Mouse (Mus musculus): ENCODE data around the gene Sgms1. TPM values are rescaled to one million over a fixed set of nuclear protein-coding genes. Genes with fewer than 3 reads are reported as not detected.
A peak's percentile ranks its signal among the peaks of the same experiment; 100 is the strongest.

Sgms1 gene
- total RNA-seq, 2 experiments from 2014 or later = 34.3 to 50.0 TPM

DNA sequence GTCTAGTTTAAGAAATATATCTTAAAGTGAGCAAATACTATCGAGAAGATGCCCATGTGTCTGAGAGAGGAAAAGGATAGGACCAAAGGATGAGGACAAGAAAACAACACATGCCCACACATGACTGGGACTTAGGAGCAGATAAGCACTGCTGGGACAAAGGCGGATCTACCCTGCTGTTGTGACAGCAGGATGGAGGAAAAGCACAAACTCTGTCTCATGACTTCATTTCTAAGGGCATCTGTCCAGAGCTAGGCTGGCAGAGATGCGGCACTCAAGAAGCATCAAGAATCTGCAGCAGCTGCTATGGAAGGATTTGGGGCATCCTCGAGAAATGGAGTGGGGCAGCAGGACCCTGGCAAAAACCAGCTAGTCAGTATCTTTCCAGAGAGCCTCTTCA, 109.1 kb downstream of the Sgms1 start:
- intact Hi-C loops (cut with DNase I) = no loop called here
- DNase-seq (ENCODE audit: low spot score in 2 of 2) = peak in 1 of 2 experiments; percentile 37

DNA sequence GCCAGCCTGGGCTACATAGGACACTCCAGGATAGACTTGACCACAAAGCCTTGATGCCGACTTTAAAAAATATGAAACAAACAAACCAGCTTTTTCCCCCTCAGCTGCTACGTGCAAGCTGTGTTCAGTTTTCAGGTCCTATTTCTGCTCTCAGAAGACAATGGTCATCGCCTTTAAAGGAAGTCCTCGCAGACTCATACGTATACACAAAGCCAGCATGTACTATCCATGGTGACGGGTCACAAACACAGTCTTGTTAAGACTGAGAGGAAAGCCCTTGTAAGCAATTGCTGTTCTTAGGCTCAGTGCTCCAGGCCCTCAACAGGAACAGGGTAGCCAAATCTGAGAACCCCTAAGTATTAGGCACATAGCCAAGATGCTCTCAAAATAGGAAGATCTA, 110.1 kb downstream of the Sgms1 start:
- no peak for DNase-seq (ENCODE audit: low spot score in 2 of 2)
- intact Hi-C loops (cut with DNase I) = no loop called here

DNA sequence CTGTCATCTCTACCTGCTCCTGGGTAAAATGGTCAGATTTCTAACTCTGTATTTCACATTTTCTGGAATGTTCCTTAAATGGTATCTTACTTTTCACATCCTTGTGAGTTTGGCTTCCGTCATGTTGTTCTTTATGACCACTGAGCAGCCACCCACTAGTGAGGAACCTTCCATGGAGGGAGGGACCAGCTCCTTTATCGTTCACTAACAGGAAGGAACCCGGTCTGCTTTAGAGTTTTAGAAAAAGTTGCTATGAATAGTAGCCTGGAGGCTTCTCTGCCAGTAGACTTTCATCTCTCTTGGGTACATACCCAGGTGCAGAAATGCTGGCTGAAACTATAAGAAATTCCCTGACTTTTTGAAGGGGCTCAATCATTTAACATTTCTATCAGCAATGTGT, 111.6 kb downstream of the Sgms1 start:
- no peak for DNase-seq (ENCODE audit: low spot score in 2 of 2)

DNA sequence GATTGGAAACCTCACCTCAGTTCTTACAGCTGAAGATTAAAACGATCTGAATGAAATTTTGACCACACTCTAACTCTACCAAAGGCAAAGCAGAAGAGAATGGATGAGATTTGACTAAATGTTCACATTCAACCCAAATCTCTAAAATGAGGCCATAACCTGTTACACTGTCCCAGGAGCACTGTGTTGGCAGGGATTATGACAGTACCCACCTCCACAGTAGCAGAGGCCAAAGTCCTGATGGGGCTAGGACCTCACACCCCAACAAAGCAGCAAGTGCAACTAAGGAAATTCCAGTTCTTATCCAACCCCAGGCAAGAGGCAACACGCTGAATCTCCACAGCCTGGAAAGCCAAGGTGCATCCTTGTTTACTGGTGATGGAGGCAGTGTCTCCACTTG, 112.2 kb downstream of the Sgms1 start:
- intact Hi-C loops (cut with DNase I) = no loop called here
- no peak for DNase-seq (ENCODE audit: low spot score in 2 of 2)

More for the DNA sequence above, 111.6 kb downstream of the Sgms1 start:
- intact Hi-C loops (cut with DNase I) = no loop called here

DNA sequence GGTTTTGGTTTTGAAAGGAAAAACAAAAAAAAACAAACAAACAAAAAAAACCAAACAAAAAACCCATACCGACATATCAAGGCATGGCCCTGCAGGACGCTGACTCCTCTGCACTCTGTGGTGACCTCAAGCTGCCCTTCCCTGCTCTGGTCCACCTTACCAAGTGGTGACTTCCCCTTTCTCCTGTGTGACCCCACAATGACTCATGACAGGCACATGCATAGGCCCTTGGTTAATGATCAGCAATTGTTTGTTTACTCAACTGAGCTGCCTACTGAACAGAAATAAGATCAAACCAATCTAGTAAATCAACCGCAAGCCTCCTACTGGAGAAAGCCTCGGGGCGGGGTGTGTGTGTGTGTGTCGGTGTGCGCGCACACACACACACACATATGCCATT, 112.7 kb downstream of the Sgms1 start:
- no peak for DNase-seq (ENCODE audit: low spot score in 2 of 2)
- intact Hi-C loops (cut with DNase I) = no loop called here

DNA sequence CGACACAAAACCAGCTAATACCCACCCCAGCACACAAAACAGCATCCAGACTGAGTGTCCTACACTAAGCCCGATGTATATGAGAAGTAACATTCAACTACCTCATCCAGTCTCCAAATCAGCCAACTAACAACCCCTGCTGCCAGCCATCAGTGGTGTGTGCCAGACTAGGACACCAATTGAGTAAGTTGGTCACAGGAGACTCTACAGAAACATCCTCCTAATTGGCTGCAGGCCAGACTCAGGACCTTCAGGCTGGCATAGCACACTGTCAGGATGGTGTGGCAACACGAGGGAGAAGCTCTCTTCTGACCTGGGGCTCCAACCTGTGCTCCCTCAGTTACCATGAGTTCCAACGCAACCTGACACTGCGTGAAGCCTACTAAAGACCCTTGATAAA, 113.3 kb downstream of the Sgms1 start:
- intact Hi-C loops (cut with DNase I) = no loop called here
- DNase-seq (ENCODE audit: low spot score in 2 of 2) = no peak

DNA sequence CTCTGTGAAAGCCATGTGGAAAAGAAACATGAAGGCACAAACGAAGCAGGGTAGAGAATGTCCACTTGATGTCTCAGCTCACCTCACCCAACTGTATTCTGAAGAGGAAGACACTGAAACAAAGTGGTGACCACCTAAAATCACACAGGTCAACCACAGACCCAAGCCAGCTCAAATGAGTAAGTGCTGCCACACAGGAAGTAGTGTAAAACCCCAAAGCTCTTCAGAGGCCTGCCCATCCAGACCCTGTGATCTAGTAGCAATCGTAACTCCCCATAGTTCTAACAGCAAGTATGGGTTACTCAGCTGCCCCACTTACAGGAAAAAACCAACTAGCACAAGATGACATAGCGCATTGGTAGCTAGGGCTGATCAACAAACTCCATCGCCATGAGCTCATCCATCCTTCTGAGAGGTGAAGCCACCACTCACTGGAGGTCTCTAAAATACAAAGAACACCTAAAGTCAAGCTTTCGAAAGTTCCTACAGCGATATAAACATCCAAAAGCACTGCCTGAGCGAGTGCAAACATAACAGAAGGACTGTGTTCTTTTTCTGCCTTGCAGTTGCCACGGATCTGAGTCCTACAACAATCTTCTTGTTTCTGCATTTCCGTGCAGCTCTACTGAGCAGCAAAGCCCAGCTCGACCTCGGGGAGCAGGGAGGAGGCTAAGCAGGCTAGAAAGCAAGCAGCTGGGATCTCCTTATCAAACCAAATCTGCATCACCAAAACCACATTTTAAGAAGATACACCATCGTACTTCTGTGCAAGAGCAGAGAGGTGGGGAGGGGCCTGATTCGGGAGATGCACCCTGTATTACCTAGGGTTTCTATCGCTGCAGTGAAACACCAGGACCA, 114.2 kb downstream of the Sgms1 start:
- DNase-seq (ENCODE audit: low spot score in 2 of 2) = no peak

DNA sequence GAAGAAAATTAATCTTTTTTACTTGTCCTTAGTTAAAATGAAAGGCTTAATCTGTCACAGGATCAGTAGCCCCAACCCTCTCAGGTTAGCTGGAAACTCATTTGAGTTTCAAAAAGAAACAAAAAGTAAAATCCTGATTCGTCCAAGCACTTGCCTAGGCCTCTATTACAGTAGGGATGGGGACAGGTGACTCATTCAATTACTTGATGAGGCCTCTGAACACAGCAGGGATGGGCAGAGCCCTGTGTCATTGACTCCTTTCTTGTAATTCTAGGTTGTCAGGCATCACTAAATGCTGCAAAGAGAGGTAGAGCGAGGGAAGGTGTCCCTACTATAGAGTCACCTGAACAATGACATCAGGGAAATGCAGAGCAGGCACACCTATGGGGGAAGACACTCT, 115.4 kb downstream of the Sgms1 start:
- no peak for DNase-seq (ENCODE audit: low spot score in 2 of 2)
- intact Hi-C loops (cut with DNase I) = no loop called here

More for the DNA sequence above, 114.2 kb downstream of the Sgms1 start:
- intact Hi-C loops (cut with DNase I) = no loop called here

DNA sequence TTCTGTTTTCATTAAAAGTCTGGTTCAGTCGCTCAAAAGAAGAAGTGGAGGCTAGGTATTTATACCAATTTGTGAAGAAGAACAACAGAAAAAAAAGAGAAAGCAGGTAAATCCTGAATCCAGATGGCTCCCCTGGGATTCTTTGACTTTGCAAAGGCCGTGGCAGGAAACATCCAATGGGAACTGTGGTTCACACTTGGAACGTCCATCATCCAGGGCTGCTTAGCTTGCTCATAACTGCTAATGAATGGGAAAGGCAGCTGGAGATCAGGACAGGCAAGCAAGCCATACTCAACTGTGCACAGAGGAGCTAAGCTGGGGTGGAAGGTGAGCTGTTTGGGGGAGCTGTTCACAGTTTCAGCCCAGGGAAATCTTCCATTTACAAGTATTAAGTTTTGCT, 115.8 kb downstream of the Sgms1 start:
- intact Hi-C loops (cut with DNase I) = no loop called here
- no peak for DNase-seq (ENCODE audit: low spot score in 2 of 2)

DNA sequence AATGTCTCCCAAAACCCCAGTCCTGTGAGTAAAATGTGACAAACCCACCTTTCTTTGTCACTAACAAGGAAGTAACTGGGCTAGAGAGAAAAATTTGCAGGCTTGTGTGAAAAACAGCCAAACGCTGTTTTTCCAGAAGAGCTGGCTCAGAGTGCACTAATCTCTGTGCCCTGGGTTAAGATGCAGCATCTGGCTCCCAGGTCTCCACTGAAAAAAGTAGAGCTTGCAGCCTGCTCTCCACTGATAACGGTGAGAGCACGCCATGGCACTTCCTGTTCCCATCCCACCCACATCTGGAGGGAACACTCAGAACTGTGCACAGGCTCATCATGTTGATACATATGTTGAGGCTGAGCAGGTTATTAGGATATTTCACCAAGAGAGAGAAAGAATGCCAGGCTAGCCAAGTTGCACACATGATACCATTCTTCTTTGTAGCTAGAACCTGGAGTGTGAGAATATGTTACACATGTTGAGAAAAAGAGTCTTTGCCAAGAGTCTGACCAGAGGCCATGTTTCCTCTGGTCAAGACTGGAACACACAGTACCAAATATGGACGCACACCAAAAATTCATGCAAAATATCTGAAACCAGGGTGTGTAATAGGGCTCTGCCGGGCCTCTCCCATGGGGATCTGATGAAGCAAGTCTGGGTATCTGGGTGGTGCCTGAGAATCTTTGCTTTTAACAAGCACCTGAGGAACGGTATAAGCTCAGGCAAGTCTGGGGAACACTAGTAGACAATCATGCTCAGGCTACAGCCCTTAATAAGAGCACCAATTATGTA, 116.8 kb downstream of the Sgms1 start:
- intact Hi-C loops (cut with DNase I) = no loop called here
- DNase-seq (ENCODE audit: low spot score in 2 of 2) = no peak

DNA sequence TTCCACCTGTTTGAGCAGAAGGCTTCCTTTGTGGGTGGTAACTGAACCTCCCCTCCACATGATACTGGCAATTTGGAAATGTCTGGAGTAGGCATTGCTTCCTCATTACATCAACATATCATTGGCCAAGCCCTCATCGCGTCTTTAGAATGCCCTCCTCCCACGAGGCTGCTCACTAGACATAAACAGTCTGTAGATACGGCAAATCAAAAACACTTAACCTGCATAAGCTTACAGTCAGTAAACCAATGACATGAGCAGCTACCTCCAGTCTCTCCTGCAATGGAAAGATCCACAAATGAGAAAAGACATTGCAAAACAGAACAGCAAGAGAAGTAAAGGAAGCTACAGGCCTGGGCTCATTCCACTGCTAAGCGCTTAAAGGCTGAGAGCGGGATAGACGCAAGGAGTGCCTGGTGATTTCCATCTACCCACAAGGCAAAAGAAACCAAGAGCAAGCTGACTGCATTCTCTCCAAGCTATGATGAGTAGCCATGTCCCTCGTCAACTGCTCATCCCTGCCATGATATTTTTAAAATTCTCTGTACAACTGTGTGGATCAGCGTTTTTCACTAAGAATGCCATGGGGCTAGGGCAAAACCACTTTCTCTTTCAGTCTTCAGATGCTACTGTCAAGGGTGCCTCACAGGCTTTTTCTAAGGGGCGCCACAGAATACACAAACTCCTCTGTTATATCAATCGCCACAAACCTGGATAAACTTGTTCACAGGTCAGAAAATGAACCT, 117.9 kb downstream of the Sgms1 start:
- no peak for DNase-seq (ENCODE audit: low spot score in 2 of 2)
- intact Hi-C loops (cut with DNase I) = no loop called here

DNA sequence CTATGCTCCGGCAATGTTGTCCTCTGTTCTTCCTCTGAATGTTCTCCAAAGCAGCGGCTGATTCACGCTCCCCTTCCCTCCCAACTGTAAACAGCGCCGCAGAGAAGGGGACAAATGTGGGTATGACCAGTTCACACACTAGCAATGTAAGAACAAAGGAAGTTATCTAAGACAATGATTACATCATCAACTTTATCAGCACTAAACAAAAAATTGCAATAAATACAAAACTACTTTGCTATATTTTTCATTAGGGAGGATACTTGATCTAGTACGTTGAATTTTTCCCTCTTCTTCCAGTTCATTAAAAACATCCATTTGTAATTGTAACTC, 119.7 kb downstream of the Sgms1 start:
- intact Hi-C loops (cut with DNase I) = no loop called here

DNA sequence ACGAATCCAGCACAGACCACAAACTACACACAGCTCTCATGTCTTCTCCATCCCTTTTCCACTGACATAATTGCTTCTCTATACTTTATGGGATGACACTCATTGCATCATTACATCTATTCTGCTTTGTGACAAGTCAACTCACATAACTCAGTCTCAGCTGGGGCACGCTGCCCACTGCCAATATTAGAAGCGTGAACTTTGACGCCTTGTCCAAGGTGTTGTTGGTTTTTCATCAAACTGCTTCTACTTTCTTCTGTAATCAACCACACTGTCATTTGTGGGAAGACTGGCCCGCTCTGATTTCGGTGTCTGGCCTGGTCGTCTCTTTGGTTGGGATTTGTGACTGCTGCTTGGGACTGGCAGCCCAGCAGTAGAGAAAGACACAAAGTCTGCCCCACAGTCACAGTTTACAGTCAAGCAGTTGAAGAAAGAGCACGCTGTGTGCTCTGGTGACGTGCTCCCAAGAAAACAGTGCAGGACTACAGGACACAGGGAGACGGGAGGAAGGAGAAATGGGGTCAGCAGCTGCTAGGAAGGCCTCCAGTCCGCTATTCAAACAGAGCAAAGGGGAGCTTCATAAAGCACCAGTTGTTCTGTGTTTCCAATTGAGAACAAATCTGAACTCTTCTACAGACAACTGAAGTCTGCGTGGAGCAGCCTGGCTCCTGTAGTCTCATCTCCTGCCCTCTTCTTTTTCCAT, 120.2 kb downstream of the Sgms1 start:
- DNase-seq (ENCODE audit: low spot score in 2 of 2) = peak; percentile 16 to 19

More for the DNA sequence above, 119.7 kb downstream of the Sgms1 start:
- DNase-seq (ENCODE audit: low spot score in 2 of 2) = no peak

DNA sequence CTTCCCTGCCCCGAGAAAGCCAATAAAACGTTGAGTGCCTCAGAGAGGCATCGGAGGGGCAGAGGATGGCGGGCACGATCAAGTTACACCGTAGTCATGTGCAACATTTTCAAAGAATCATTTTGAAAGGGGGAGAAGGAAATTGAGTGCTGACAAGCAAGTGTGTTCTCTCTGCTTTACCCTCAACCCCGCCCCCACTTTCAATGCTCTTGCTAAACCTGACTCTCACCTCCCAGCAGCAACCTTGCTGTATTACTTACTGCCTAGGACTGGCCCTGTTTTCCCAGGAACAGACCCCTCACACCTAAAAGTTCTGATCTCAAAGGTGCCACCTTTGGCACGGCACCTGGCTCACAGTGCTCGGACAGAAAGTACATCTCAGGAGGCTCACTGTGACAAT, 121.0 kb downstream of the Sgms1 start:
- intact Hi-C loops (cut with DNase I) = no loop called here
- DNase-seq (ENCODE audit: low spot score in 2 of 2) = no peak

More for the DNA sequence above, 120.2 kb downstream of the Sgms1 start:
- intact Hi-C loops (cut with DNase I) = no loop called here

DNA sequence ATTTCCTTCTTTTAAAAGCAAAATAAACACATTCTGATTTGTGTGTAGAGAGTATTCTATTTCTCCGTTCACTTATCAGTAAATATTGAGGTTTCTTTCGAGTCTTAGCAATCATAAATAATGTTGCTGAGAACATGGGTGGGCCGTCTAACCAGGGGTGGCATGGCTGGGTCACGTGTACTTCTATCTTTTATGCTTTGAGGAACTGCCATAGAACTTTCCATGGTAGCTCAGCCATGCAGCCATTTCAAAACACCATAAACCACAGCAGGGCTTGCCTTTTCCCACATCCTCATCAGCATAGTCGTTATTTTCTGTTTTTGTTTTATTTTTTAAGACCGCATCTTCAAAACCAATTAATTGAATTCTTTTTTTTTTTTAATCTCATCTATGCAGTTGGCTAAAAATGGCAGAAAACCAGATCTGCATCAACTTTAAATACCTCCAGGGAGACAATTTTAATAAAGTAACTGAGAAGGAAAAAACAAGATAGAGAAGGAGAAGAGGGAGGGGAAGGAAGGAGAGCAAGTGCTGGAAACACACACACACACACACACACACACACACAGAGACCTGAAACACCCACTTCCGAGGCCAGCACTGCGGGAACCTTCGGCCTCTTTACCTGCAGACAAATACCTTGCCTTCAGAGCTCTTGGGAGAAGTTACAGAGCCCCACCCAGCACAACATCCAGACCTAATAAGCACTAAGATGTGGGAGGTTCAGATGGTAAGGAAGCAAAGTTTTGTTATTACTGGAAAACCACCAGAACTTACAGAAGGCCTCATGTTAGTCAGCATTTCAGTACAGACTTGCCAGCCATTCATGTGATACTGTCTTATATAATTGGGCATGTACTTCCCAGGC, 122.9 kb downstream of the Sgms1 start:
- intact Hi-C loops (cut with DNase I) = no loop called here

DNA sequence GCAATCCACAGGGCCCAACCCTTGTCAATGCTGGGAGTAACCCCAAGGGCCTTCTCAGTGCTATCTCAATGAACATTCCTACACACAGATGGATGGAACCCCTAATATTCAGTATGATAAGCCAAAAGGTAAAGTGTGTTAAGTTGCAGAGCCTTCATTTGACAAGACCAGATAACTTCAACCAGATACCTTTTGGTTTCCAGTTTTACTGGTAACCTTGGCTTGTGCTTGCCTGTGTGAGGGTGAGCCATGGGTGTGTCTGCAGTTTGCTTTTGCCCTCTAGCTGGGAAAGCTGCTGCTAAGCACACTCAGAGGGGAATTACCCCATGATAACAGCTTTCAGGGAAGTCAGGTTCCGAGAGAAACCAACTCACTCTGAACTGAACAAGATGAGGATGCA, 125.8 kb downstream of the Sgms1 start:
- DNase-seq (ENCODE audit: low spot score in 2 of 2) = no peak
- intact Hi-C loops (cut with DNase I) = no loop called here

More for the DNA sequence above, 122.9 kb downstream of the Sgms1 start:
- DNase-seq (ENCODE audit: low spot score in 2 of 2) = peak in 1 of 2 experiments; percentile 35

DNA sequence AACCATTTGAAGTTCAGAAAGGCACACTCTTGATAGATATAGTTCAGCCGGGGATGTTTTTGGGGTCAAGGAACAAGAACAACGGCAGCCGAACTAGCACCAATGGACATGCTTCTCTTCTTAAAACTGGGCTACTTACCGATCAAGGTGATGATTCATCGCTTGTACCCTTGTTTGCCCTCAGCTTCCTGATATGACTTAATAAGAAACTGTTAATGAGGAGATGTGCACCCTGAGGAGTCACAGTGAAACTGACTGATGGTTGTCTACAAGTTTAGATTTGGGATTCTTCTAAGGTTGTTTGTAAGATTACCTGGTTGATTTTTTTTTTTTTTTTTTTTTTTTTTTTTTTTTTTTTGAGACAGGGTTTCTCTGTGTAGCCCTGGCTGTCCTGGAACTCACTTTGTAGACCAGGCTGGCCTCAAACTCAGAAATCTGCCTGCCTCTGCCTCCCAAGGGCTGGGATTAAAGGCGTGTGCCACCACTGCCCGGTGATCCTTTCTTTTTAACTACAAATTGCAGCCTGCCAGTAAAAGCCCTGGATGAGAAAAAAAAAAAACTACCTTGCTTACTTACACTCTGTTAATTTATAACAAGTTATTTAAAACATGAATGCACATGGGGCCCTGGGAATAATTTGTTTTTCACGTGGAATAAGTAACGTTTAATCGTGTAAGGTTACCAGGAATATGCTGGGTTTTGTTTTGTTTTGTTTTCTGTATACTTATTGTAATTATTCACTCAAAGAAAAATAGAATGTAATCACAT, 126.5 kb downstream of the Sgms1 start:
- intact Hi-C loops (cut with DNase I) = no loop called here
- no peak for DNase-seq (ENCODE audit: low spot score in 2 of 2)

Data from left cerebral cortex, postnatal 14 days (tissue).